9 mouse cellular contexts compared by ENCODE assay signal in genomic region chr11:70870407-70870806, GRCm38 (mm10). TPM values are rescaled to one million over a fixed set of nuclear protein-coding genes. Genes with fewer than 3 reads are reported as not detected.
DNase-seq lines count a peak whose midpoint lies in the region; ATAC-seq lines count a peak whose summit lies in the region.
"Had no signal": no experiment of that assay in that cellular context is flagged by ENCODE, and none has a peak within 500 bp of the region (broad histone marks: within the 10 kb centered on the region; RNA-seq: fewer than 3 reads in every experiment).

No protein-coding gene starts in this region.

- no peak for ATAC-seq in kidney, embryonic 15.5 days (replicated peaks; ENCODE audit: low FRiP score)
- ATAC-seq in CD4-positive, CD25-positive, alpha-beta regulatory T cell, adult 4 months = no peak
- no peak; the same call in 1 of the 2 replicates for ATAC-seq in megakaryocyte progenitor cell, adult 5-6 weeks (replicated peaks; ENCODE audit: poor library complexity)

- H3K9ac ChIP-seq in kidney, embryonic 15.5 days = no peak overlapping the region

- H3K27me3 ChIP-seq in kidney, embryonic 15.5 days = no peaks in the 10 kb centered on the region
- H3K27me3 ChIP-seq: megakaryocyte, embryonic 14.5 days had no signal

- H3K4me1 ChIP-seq in kidney, embryonic 15.5 days = peaks cover 19% of the 10 kb centered on the region; the same call in 1 of the 2 replicates

- DNase-seq in kidney, adult 18-20 months = peak; percentile 84
- DNase-seq in cerebellum, adult 9-10 months = peak; percentile 82
- DNase-seq in heart, adult 9 months (ENCODE audit: low spot score in 2 of 2) = peak; percentile 54 to 86
- DNase-seq in layer of hippocampus, postnatal 36 days = peak; percentile 34 to 62
- peak; percentile 60 to 79 for DNase-seq in right cerebral cortex, adult 2 months (ENCODE audit: low spot score in 2 of 2)

- H3K9me3 ChIP-seq in kidney, embryonic 15.5 days (replicated peaks) = no peaks in the 10 kb centered on the region
- H3K9me3 ChIP-seq: megakaryocyte, embryonic 14.5 days had no signal

- H3K36me3 ChIP-seq in kidney, embryonic 15.5 days = no peaks in the 10 kb centered on the region

- H3K27ac ChIP-seq in kidney, embryonic 15.5 days = no peak overlapping the region

- H3K4me3 ChIP-seq in kidney, embryonic 15.5 days (replicated peaks) = no peak overlapping the region
- H3K4me3 ChIP-seq: megakaryocyte, embryonic 14.5 days had no signal

- no peak overlapping the region for H3K4me2 ChIP-seq in kidney, embryonic 15.5 days

- 100% methylated on average over 1 of the region's 1 CpGs for WGBS in kidney, embryonic 15.5 days

RNA-seq across cellular contexts. Expression of gene Rabep1, which starts 25.8 kb away (rescaled TPM):
- 36.5 and 36.8 TPM in 2 replicates for polyA plus RNA-seq in kidney, embryonic 15.5 days (2015; fragmentation: Nextera tagmentation; extraction: Ambion mirVana)
- total RNA-seq in layer of hippocampus, postnatal 36 days (2021) = 100 to 1,000 TPM; 126 to 128 TPM
- 10 to 100 TPM in 1 of 2 experiments, 1 to 10 TPM in 1; 8.5 to 10.9 TPM for polyA plus RNA-seq in CD4-positive, CD25-positive, alpha-beta regulatory T cell, adult 4 months (2017; shearing (Covaris generic))
- total RNA-seq in megakaryocyte progenitor cell, adult 5-6 weeks (2015) = 19.5 and 28.2 TPM in 2 replicates
- 30.8 and 52.6 TPM in 2 replicates for total RNA-seq in megakaryocyte progenitor cell, adult 5-6 weeks (2017)

RNA-seq across cellular contexts. Expression of gene Scimp, which starts 58.0 kb away (rescaled TPM):
- polyA plus RNA-seq in kidney, embryonic 15.5 days (2015; fragmentation: Nextera tagmentation; extraction: Ambion mirVana) = 0.25 TPM in 1 of 2 replicates, not detected in the other
- total RNA-seq in layer of hippocampus, postnatal 36 days (2021) = not detected
- under 1 TPM in 1 of 2 experiments, not detected in 1; 0.81 TPM for polyA plus RNA-seq in CD4-positive, CD25-positive, alpha-beta regulatory T cell, adult 4 months (2017; shearing (Covaris generic))
- 0.37 TPM in 1 of 2 replicates, not detected in the other for total RNA-seq in megakaryocyte progenitor cell, adult 5-6 weeks (2015)
- total RNA-seq in megakaryocyte progenitor cell, adult 5-6 weeks (2017) = not detected in 2 replicates
